Mouse (Mus musculus) ES-Bruce4 (cell line): ENCODE measurements around the gene Vps25.

ENCODE experiments used
- CTCF ChIP-seq: IDR thresholded peaks from one replicate; pipeline ENCODE4 v1.8.1; 2011; ENCODE audit warnings: low read depth, low read length
- EP300 ChIP-seq: IDR thresholded peaks from 2 replicates; pipeline ENCODE4 v1.6.1; 2011; ENCODE audit warnings: low read depth, low read length; ENCODE audit not compliant: insufficient read depth
- POLR2A ChIP-seq: IDR thresholded peaks from one replicate; pipeline ENCODE4 v1.8.1; 2011; ENCODE audit warnings: low read length; ENCODE audit not compliant: insufficient read depth

DNA sequence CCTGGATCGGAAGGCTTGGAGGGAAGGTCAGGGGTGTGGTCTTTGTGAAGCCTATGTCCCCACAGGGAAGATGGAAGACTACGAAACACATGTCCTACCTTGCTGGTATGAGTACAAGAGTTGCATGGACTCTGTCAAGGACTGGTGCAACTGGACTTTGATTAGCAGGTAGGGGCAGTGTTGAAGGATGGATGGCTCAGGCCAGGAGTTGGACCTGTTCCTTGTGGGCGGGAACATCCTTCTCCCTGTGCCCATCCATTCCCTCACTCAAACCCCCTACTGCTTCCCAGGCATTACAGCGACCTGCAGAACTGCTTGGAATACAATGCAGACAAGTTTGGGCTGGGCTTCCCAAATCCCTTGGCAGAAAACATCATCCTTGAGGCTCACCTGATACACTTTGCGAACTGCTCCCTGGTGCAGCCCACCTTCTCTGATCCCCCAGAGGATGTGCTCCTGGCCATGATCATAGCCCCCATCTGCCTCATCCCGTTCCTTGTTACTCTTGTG is 5.9 kb upstream of the Vps25 start:
- TF ChIP-seq EP300 (no peak), CTCF (no peak), POLR2A (no peak)
